Mouse (Mus musculus) liver, embryonic 14.5 days (tissue): ENCODE data around the gene Mdm4. TPM values are rescaled to one million over a fixed set of nuclear protein-coding genes. Genes with fewer than 3 reads are reported as not detected.
A peak's percentile ranks its signal among the peaks of the same experiment; 100 is the strongest.

Experiments
- ATAC-seq: fragments of 200-750 bp; cut with Nextera tagmentation; 2 replicates; pipeline ENCODE4 v1.8.0; 2017; ENCODE audit warnings: moderate number of reproducible peaks, mild to moderate bottlenecking, moderate library complexity; ENCODE audit not compliant: insufficient read depth
- DNase-seq, 3 experiments: peaks; one replicate each; pipeline ENCODE4 v3.0.0-alpha.2; 2012 to 2013; ENCODE audit warnings: low read depth in 3 of 3, low spot score in 3 of 3
- H3K27ac ChIP-seq: fragments of 300-500 bp; sonication (generic); 2 replicates; pipeline ENCODE4 v1.5.1; 2014; ENCODE audit warnings: moderate library complexity, mild to moderate bottlenecking, control low read depth, inconsistent platforms
- H3K27me3 ChIP-seq: fragments of 300-500 bp; sonication (generic); 2 replicates; pipeline ENCODE4 v1.6.1; 2014; ENCODE audit warnings: mild to moderate bottlenecking, low read length, moderate library complexity; ENCODE audit not compliant: control insufficient read depth, insufficient read depth
- H3K36me3 ChIP-seq: fragments of 300-500 bp; sonication (generic); replicated peaks from 2 replicates; pipeline ENCODE4 v1.6.1; 2014; ENCODE audit warnings: low read depth; ENCODE audit not compliant: control insufficient read depth, insufficient read depth
- H3K4me1 ChIP-seq, 2 experiments: fragments of 200-500 bp in 1 of 2; fragments of 300-500 bp in 1 of 2; sonication (generic) in 1 of 2; replicated peaks; 2 replicates each; pipeline ENCODE4 v1.6.1; 2012 to 2014; ENCODE audit warnings: antibody characterized with exemption in 1 of 2, inconsistent platforms in 1 of 2, low read length in 1 of 2; ENCODE audit not compliant: control insufficient read depth in 2 of 2, insufficient read depth in 2 of 2
- H3K4me2 ChIP-seq: fragments of 300-500 bp; sonication (generic); 2 replicates; pipeline ENCODE4 v1.6.1; 2014; ENCODE audit warnings: low read depth, mild to moderate bottlenecking, control low read depth, moderate library complexity
- H3K4me3 ChIP-seq, 2 experiments: fragments of 200-500 bp in 1 of 2; fragments of 300-500 bp in 1 of 2; sonication (generic) in 1 of 2; 2 replicates each; pipeline ENCODE4 v1.5.1; 2012 to 2014; ENCODE audit warnings: low read depth in 2 of 2, low read length in 2 of 2, mild to moderate bottlenecking in 2 of 2, control low read depth in 1 of 2, inconsistent platforms in 1 of 2, moderate library complexity in 1 of 2; ENCODE audit not compliant: insufficient read depth in 1 of 2
- H3K9ac ChIP-seq: fragments of 300-500 bp; sonication (generic); replicated peaks from 2 replicates; pipeline ENCODE4 v1.6.1; 2014; ENCODE audit warnings: mild to moderate bottlenecking, control low read depth, moderate library complexity
- H3K9me3 ChIP-seq: fragments of 300-500 bp; sonication (generic); 2 replicates; pipeline ENCODE4 v1.6.1; 2016; ENCODE audit warnings: low read length, mixed read lengths; ENCODE audit not compliant: control insufficient read depth
- CTCF ChIP-seq: IDR thresholded peaks from 2 replicates; pipeline ENCODE4 v1.5.1; 2016; ENCODE audit warnings: antibody characterized with exemption, low read depth, control low read depth
- EP300 ChIP-seq: IDR thresholded peaks from 2 replicates; pipeline ENCODE4 v1.6.1; 2016; ENCODE audit warnings: antibody characterized with exemption, low read depth
- WGBS: fragments of 180-500 bp; shearing (Covaris S2); extraction: QIAGEN DNeasy Blood & Tissue Kit; methylation state at CpG from one replicate; pipeline ENCODE4 v1.1.7; 2014; ENCODE audit not compliant: insufficient replicate concordance; 5-methylcytosine and 5-hydroxymethylcytosine counted together
- polyA plus RNA-seq, 2 experiments: library from polyadenylated mRNA; depleted of rRNA in 1 of 2; stranded (reverse) in 1 of 2; unstranded in 1 of 2; fragments of >200 nt; fragmentation: Nextera tagmentation in 1 of 2; extraction: Ambion mirVana in 1 of 2; gene quantifications; 2 replicates each; pipeline versions ENCODE4 v1.2.1 to v1.2.3; 2012 to 2014

The Mdm4 gene
- polyA plus RNA-seq, 2 experiments, result 11.6 to 25.9 TPM

GRCm38 (mm10) chr1:133053034-133053433, 22.7 kb upstream of the Mdm4 start:
- no peak overlapping the region for H3K27ac ChIP-seq
- H3K9ac ChIP-seq, result no peak overlapping the region
- TF ChIP-seq EP300 (no peak), CTCF (no peak)
- H3K4me1 ChIP-seq, result peaks cover 0 to 3% of the 10 kb centered on the region in 2 experiments; a peak in 1 of 4 replicates
- DNase-seq, result no peak
- H3K4me3 ChIP-seq, result no peak overlapping the region
- WGBS, result 56% methylated on average over 5 of the region's 5 CpGs
- no peak for ATAC-seq
- no peaks in the 10 kb centered on the region for H3K9me3 ChIP-seq
- no peak overlapping the region for H3K4me2 ChIP-seq
- no peaks in the 10 kb centered on the region for H3K36me3 ChIP-seq
- no peaks in the 10 kb centered on the region for H3K27me3 ChIP-seq

GRCm38 (mm10) chr1:133051829-133052228, 21.5 kb upstream of the Mdm4 start:
- H3K9ac ChIP-seq, result no peak overlapping the region
- TF ChIP-seq EP300 (no peak), CTCF (peak; percentile 34)
- no peaks in the 10 kb centered on the region for H3K9me3 ChIP-seq
- WGBS, result 63% methylated on average over 2 of the region's 2 CpGs
- no peaks in the 10 kb centered on the region for H3K36me3 ChIP-seq
- no peak overlapping the region for H3K4me3 ChIP-seq
- 0 out of 4 replicates have a peak, but pooled peaks cover 0 to 4% of the 10 kb centered on the region in 2 experiments for H3K4me1 ChIP-seq
- H3K27ac ChIP-seq, result no peak overlapping the region
- H3K27me3 ChIP-seq, result peaks cover 6% of the 10 kb centered on the region
- no peak overlapping the region for H3K4me2 ChIP-seq
- ATAC-seq (no peak), DNase-seq (no peak)

GRCm38 (mm10) chr1:133050001-133050431, 19.7 kb upstream of the Mdm4 start:
- no peak overlapping the region for H3K4me2 ChIP-seq
- no peak for ATAC-seq
- 0 out of 4 replicates have a peak, but pooled peaks cover 0 to 4% of the 10 kb centered on the region in 2 experiments for H3K4me1 ChIP-seq
- WGBS, result 48% methylated on average over 11 of the region's 11 CpGs
- peaks cover 24% of the 10 kb centered on the region for H3K27me3 ChIP-seq
- no peak overlapping the region for H3K9ac ChIP-seq
- TF ChIP-seq EP300 (no peak), CTCF (no peak)
- H3K9me3 ChIP-seq, result no peaks in the 10 kb centered on the region
- H3K27ac ChIP-seq, result no peak overlapping the region
- no peak for DNase-seq
- H3K4me3 ChIP-seq, result no peak overlapping the region
- H3K36me3 ChIP-seq, result no peaks in the 10 kb centered on the region

- 59% methylated on average over 2 of the region's 2 CpGs for WGBS
- Histone ChIP-seq H3K27me3 (peaks cover 28% of the 10 kb centered on the region), H3K4me3 (no peak overlapping the region), H3K27ac (no peak overlapping the region), H3K36me3 (no peaks in the 10 kb centered on the region), H3K4me1 (0 out of 4 replicates have a peak, but pooled peaks cover 0 to 4% of the 10 kb centered on the region in 2 experiments), H3K9ac (no peak overlapping the region), H3K4me2 (no peak overlapping the region), H3K9me3 (no peaks in the 10 kb centered on the region)
- DNase-seq (no peak), ATAC-seq (no peak)
- TF ChIP-seq CTCF, result no peak
- TF ChIP-seq EP300, result no peak
These were observed 18.3 kb upstream of the Mdm4 start for GRCm38 (mm10) chr1:133048690-133049089.

- Histone ChIP-seq H3K4me3 (no peak overlapping the region), H3K4me1 (0 out of 4 replicates have a peak, but pooled peaks cover 0 to 4% of the 10 kb centered on the region in 2 experiments), H3K9ac (no peak overlapping the region), H3K27me3 (peaks cover 28% of the 10 kb centered on the region), H3K4me2 (peak overlapping the region; percentile 88), H3K36me3 (no peaks in the 10 kb centered on the region), H3K27ac (no peak overlapping the region), H3K9me3 (no peaks in the 10 kb centered on the region)
- DNase-seq (no peak), ATAC-seq (no peak)
- WGBS, result 51% methylated on average over 8 of the region's 8 CpGs
- TF ChIP-seq CTCF, result no peak
These were observed 17.2 kb upstream of the Mdm4 start for GRCm38 (mm10) chr1:133047575-133047974.
